Mouse (Mus musculus) limb, embryonic 13.5 days (tissue): Measurements from ENCODE around the gene Gtpbp2. TPM values are rescaled to one million over a fixed set of nuclear protein-coding genes. Genes with fewer than 3 reads are reported as not detected.

Experiments
- polyA plus RNA-seq: library from polyadenylated mRNA; unstranded; fragments of >200 nt; fragmentation: Nextera tagmentation; extraction: Ambion mirVana; gene quantifications from 2 replicates; pipeline ENCODE4 v1.2.1, GENCODE M21; 2015

Gene Gtpbp2
- polyA plus RNA-seq, 1 experiment from 2014 or later = 49.3 TPM

Other genes starting within 250 kb of the Gtpbp2 start
- 4.3 and 4.6 TPM in 2 replicates for gene Vegfa, start 128.7 kb upstream of the Gtpbp2 start, polyA plus RNA-seq
- 141 and 143 TPM in 2 replicates for gene Mrps18a, start 50.0 kb upstream of the Gtpbp2 start, polyA plus RNA-seq
- 11.1 and 11.4 TPM in 2 replicates for gene Rsph9, start 16.8 kb upstream of the Gtpbp2 start, polyA plus RNA-seq
- 36.4 and 39.0 TPM in 2 replicates for gene Mad2l1bp, start 7.5 kb upstream of the Gtpbp2 start, polyA plus RNA-seq
- 18.9 and 19.2 TPM in 2 replicates for gene Polh, start 41.6 kb downstream of the Gtpbp2 start, polyA plus RNA-seq
- 43.1 and 48.5 TPM in 2 replicates for gene Xpo5, start 41.8 kb downstream of the Gtpbp2 start, polyA plus RNA-seq
- 103 and 105 TPM in 2 replicates for gene Polr1c, start 87.0 kb downstream of the Gtpbp2 start, polyA plus RNA-seq
- gene Yipf3, start 87.0 kb downstream of the Gtpbp2 start, polyA plus RNA-seq = 104 and 110 TPM in 2 replicates
- gene Lrrc73, start 92.5 kb downstream of the Gtpbp2 start, polyA plus RNA-seq = 0.69 and 1.4 TPM in 2 replicates
- gene Tjap1, start 122.0 kb downstream of the Gtpbp2 start, polyA plus RNA-seq = 61.3 and 68.2 TPM in 2 replicates
- gene Dlk2, start 136.4 kb downstream of the Gtpbp2 start, polyA plus RNA-seq = 8.8 and 11.0 TPM in 2 replicates
- gene Abcc10, start 167.3 kb downstream of the Gtpbp2 start, polyA plus RNA-seq = 7.5 and 7.6 TPM in 2 replicates
- 14.2 and 15.4 TPM in 2 replicates for gene Zfp318, start 222.7 kb downstream of the Gtpbp2 start, polyA plus RNA-seq